Mouse (Mus musculus): ENCODE data around the gene Ccdc59.

Gene Ccdc59

GRCm38 (mm10) chr10:105840928-105841888 lies at the start of gene Ccdc59, which contains the start of gene Mettl25:
Gene Ccdc59, plus strand, starts transcription at chr10:105841067.
Gene Mettl25, minus strand, starts transcription at chr10:105841380.
- peak; percentile 98 for DNase-seq

GRCm38 (mm10) chr10:105793776-105794552 lies 46.9 kb upstream of the Ccdc59 start:
- no peak for DNase-seq

- no peak for DNase-seq
Measured at GRCm38 (mm10) chr10:105797250-105797924, 43.5 kb upstream of the Ccdc59 start.

GRCm38 (mm10) chr10:105801147-105801546 lies 39.7 kb upstream of the Ccdc59 start:
- no peak for DNase-seq

GRCm38 (mm10) chr10:105802132-105802531 lies 38.7 kb upstream of the Ccdc59 start:
- peak; percentile 18 for DNase-seq

- no peak for DNase-seq
Measured at GRCm38 (mm10) chr10:105803461-105803860, 37.4 kb upstream of the Ccdc59 start.

- no peak for DNase-seq
Measured at GRCm38 (mm10) chr10:105806259-105807010, 34.4 kb upstream of the Ccdc59 start.

GRCm38 (mm10) chr10:105834627-105835228 lies 6.1 kb upstream of the Ccdc59 start:
- peak; percentile 31 for DNase-seq

- DNase-seq = no peak
Measured at GRCm38 (mm10) chr10:105842574-105842973, 1.7 kb downstream of the Ccdc59 start.

- no peak for DNase-seq
Measured at GRCm38 (mm10) chr10:105850286-105850685, 9.4 kb downstream of the Ccdc59 start.

GRCm38 (mm10) chr10:105851136-105851535 lies 10.3 kb downstream of the Ccdc59 start:
- DNase-seq = no peak

- no peak for DNase-seq
Measured at GRCm38 (mm10) chr10:105867312-105867711, 26.4 kb downstream of the Ccdc59 start.
